Mouse (Mus musculus) midbrain, embryonic 15.5 days (tissue): Measurements from ENCODE around the gene Msantd3. TPM values are rescaled to one million over a fixed set of nuclear protein-coding genes. Genes with fewer than 3 reads are reported as not detected.

Experiments
- ATAC-seq: fragments of 200-750 bp; cut with Nextera tagmentation; replicated peaks from 2 replicates; pipeline ENCODE4 v1.8.0; 2017; ENCODE audit warnings: moderate TSS enrichment
- H3K27ac ChIP-seq: fragments of 300-500 bp; sonication (generic); 2 replicates; pipeline ENCODE4 v1.5.1; 2015; ENCODE audit warnings: mild to moderate bottlenecking, inconsistent platforms
- H3K27me3 ChIP-seq: fragments of 300-500 bp; sonication (generic); replicated peaks from 2 replicates; pipeline ENCODE4 v1.6.1; 2015; ENCODE audit warnings: inconsistent platforms
- H3K36me3 ChIP-seq: fragments of 300-500 bp; sonication (generic); replicated peaks from 2 replicates; pipeline ENCODE4 v1.6.1; 2015; ENCODE audit warnings: inconsistent platforms
- H3K4me1 ChIP-seq: fragments of 300-500 bp; sonication (generic); 2 replicates; pipeline ENCODE4 v1.6.1; 2015; ENCODE audit warnings: inconsistent platforms
- H3K4me2 ChIP-seq: fragments of 300-500 bp; sonication (generic); 2 replicates; pipeline ENCODE4 v1.6.1; 2015; ENCODE audit warnings: inconsistent platforms, mild to moderate bottlenecking, moderate library complexity
- H3K4me3 ChIP-seq: fragments of 300-500 bp; sonication (generic); 2 replicates; pipeline ENCODE4 v1.5.1; 2015; ENCODE audit warnings: mild to moderate bottlenecking, inconsistent platforms
- H3K9ac ChIP-seq: fragments of 300-500 bp; sonication (generic); 2 replicates; pipeline ENCODE4 v1.6.1; 2015; ENCODE audit warnings: mild to moderate bottlenecking, inconsistent platforms
- H3K9me3 ChIP-seq: fragments of 300-500 bp; sonication (generic); 2 replicates; pipeline ENCODE4 v1.6.1; 2016; ENCODE audit warnings: inconsistent platforms
- WGBS: fragments of 180-500 bp; shearing (Covaris S2); methylation state at CpG from one replicate; pipeline ENCODE4 v1.1.7; 2015; ENCODE audit warnings: mixed read lengths; 5-methylcytosine and 5-hydroxymethylcytosine counted together
- polyA plus RNA-seq: library from polyadenylated mRNA; unstranded; fragments of >200 nt; fragmentation: Nextera tagmentation; extraction: Ambion mirVana; gene quantifications from 2 replicates; pipeline ENCODE4 v1.2.1, GENCODE M21; 2015

The Msantd3 gene
- polyA plus RNA-seq, 1 experiment from 2014 or later: 33.3 TPM

DNA sequence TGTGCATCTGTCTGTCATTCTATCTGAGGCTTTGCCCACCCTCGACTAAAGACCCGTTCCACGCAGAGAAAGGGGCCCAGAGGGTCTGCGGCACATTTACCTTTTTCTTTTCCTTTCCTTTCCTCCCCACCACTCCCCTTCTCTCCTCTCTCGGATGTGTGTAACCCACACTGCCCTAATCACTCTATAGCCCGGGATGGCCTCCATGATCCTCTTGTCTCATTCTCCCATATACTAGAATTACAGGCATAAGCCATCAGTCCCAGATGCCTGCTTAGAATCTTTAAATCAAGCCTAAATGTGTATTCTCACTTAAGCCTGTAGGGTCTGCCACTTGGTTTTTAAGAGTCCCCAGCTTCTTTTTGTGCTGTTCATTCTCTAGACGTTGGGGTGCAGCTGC lies 36.6 kb downstream of the Msantd3 start:
- Histone ChIP-seq H3K9ac (no peak overlapping the region), H3K4me3 (no peak overlapping the region), H3K4me2 (no peak overlapping the region), H3K36me3 (no peaks in the 10 kb centered on the region), H3K27me3 (no peaks in the 10 kb centered on the region), H3K27ac (no peak overlapping the region), H3K9me3 (no peaks in the 10 kb centered on the region), H3K4me1 (peaks cover 7% of the 10 kb centered on the region; the same call in 1 of the 2 replicates)
- ATAC-seq: no peak
- 83% methylated on average over 7 of the region's 7 CpGs for WGBS

DNA sequence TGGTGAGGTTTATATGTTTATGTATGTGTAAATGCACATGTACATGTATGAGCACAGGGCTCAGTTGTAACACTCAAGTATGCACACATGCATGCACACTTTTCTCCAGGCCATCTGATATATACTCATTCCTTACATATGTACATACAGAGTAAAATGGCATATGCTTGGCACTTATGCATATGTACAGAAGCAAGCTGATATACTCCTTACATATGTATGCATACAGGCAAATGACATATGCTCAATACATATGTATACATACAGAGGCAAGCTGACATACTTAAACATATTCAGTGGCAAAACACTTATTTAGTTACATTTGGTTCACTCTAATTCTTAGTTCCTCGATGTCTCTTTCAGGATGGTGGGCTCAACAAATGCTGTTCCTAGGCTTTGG lies 38.1 kb downstream of the Msantd3 start:
- no peaks in the 10 kb centered on the region for H3K27me3 ChIP-seq
- no peak for ATAC-seq
- no peak overlapping the region for H3K27ac ChIP-seq
- H3K4me1 ChIP-seq: peaks cover 11% of the 10 kb centered on the region
- H3K9me3 ChIP-seq: no peaks in the 10 kb centered on the region
- H3K4me3 ChIP-seq: no peak overlapping the region
- H3K36me3 ChIP-seq: no peaks in the 10 kb centered on the region
- WGBS: 90% methylated on average over 1 of the region's 1 CpGs
- H3K9ac ChIP-seq: no peak overlapping the region
- H3K4me2 ChIP-seq: no peak overlapping the region

DNA sequence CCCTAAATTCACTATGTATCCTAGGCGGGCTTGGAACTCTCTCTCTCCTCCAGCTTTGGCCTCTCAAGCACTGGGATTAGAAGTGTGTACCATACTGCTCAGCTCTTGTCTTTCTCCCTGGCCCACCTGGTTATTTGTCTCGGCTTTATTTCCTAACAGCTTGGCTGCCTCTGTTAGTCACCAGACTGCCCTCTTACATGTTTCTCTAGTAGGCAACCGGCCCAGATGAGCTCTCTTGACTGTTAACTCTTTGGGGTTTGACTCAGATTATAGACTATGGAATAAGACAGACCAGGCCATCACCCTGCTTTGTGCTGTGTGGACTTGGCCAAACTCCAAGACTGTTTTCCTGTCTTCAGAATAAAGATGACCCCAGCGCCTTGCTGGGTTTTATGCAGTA lies 38.7 kb downstream of the Msantd3 start:
- Histone ChIP-seq H3K27ac (no peak overlapping the region), H3K4me1 (peaks cover 16% of the 10 kb centered on the region), H3K9me3 (no peaks in the 10 kb centered on the region), H3K4me3 (no peak overlapping the region), H3K27me3 (no peaks in the 10 kb centered on the region), H3K36me3 (no peaks in the 10 kb centered on the region), H3K9ac (no peak overlapping the region), H3K4me2 (no peak overlapping the region)
- WGBS: 55% methylated on average over 4 of the region's 4 CpGs
- no peak for ATAC-seq

DNA sequence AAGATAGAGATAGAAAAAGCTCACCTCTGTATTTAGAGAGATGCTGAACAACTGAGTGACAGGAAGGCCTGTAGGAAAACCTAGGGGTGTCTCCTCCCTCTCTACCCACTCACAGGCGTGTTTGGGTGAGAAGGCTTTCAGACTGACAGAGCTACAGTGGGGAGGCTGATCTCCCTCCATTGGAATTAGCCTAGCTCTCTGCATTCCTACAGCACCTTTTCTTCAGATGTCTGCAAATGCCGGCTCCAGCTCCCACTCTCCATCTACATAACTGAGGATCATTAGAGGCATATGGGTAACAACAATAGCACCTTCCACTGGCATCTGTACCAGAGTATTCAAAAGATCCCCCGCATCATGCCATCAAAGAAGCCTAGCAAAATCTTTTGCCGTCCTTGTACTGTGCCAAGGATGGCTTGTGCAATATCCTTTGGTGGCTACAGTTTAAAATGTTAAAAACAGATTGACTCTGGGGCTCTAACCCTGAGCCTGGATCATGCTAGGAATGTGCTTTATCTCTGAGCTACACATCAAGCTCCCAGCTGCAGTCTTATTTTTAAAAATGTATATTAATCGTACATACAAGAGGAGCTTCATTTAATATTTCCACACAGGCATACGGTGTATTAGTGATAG lies 39.9 kb downstream of the Msantd3 start:
- Histone ChIP-seq H3K4me3 (no peak overlapping the region), H3K9ac (no peak overlapping the region), H3K4me2 (no peak overlapping the region), H3K9me3 (no peaks in the 10 kb centered on the region), H3K27ac (no peak overlapping the region), H3K27me3 (no peaks in the 10 kb centered on the region), H3K4me1 (peaks cover 24% of the 10 kb centered on the region), H3K36me3 (no peaks in the 10 kb centered on the region)
- 56% methylated on average over 6 of the region's 6 CpGs for WGBS
- ATAC-seq: no peak

DNA sequence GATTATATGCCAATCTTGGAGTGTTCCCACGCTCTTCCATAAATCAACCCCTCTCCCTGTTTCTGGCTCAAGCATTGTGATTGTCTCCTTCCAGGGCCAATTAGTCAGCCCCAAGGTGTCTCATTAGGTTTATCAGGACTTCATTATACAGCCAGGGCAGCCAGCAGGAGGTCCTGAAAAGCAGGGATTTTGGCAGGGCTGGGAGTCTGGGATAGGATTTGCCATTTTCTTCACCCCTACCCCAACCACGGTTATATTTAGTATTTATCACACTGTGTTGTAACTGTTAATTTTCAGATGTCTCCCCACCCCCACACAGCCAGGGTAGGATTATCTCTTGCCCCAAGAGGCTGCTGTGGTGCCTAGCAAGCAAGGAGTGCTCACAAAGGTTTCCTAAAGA lies 41.5 kb downstream of the Msantd3 start:
- Histone ChIP-seq H3K27ac (peak overlapping the region; percentile 45), H3K4me3 (no peak overlapping the region), H3K4me2 (no peak overlapping the region), H3K4me1 (peaks cover 24% of the 10 kb centered on the region), H3K27me3 (no peaks in the 10 kb centered on the region), H3K36me3 (no peaks in the 10 kb centered on the region), H3K9me3 (no peaks in the 10 kb centered on the region), H3K9ac (no peak overlapping the region)
- WGBS: 9% methylated on average over 2 of the region's 2 CpGs
- no peak for ATAC-seq

DNA sequence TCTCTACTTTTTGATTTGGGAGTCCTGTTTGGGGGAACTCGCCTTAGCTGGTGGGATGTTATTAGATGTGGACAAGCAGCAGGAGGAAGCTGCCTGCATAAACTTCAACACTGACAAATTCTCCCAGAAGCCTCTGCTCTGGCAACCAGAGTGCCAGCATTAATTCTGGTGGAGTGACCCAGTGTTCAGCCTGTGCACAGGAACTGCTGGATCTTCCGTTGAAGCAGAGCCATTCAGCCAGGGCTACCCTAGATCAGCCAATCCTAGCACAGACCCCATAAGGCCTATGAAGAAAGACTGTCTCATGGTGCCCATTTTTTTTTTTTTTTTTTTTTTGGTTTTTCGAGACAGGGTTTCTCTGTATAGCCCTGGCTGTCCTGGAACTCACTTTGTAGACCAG lies 42.3 kb downstream of the Msantd3 start:
- peaks cover 29% of the 10 kb centered on the region for H3K4me1 ChIP-seq
- no peak overlapping the region for H3K4me3 ChIP-seq
- no peaks in the 10 kb centered on the region for H3K27me3 ChIP-seq
- no peak overlapping the region for H3K27ac ChIP-seq
- H3K36me3 ChIP-seq: no peaks in the 10 kb centered on the region
- ATAC-seq: no peak
- no peaks in the 10 kb centered on the region for H3K9me3 ChIP-seq
- WGBS: 38% methylated on average over 2 of the region's 3 CpGs
- H3K4me2 ChIP-seq: no peak overlapping the region
- no peak overlapping the region for H3K9ac ChIP-seq

DNA sequence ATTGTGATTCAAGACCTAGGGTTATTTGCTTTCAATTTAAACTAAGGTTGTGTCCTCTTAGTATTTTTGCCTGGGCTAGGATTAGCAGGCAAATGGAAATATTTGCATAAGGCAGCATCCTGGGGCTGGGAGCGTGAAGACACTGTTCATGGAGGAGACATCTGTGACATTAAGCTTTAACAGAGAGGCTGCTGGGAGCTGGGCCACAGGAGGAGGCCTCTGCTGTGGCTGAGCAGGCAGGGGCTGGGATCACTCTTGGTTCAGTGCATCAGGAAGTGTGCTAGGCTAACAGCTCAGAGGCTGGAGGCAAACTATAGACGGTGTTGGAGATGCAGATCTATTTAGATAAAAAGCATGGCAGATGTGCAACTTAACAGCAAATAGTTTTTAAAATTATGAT lies 43.2 kb downstream of the Msantd3 start:
- peaks cover 34% of the 10 kb centered on the region for H3K4me1 ChIP-seq
- no peak for ATAC-seq
- no peaks in the 10 kb centered on the region for H3K27me3 ChIP-seq
- no peak overlapping the region for H3K9ac ChIP-seq
- H3K4me2 ChIP-seq: no peak overlapping the region
- H3K27ac ChIP-seq: no peak overlapping the region
- whole genome bisulfite sequencing: 34% methylated on average over 2 of the region's 2 CpGs
- H3K4me3 ChIP-seq: no peak overlapping the region
- no peaks in the 10 kb centered on the region for H3K36me3 ChIP-seq
- H3K9me3 ChIP-seq: no peaks in the 10 kb centered on the region

DNA sequence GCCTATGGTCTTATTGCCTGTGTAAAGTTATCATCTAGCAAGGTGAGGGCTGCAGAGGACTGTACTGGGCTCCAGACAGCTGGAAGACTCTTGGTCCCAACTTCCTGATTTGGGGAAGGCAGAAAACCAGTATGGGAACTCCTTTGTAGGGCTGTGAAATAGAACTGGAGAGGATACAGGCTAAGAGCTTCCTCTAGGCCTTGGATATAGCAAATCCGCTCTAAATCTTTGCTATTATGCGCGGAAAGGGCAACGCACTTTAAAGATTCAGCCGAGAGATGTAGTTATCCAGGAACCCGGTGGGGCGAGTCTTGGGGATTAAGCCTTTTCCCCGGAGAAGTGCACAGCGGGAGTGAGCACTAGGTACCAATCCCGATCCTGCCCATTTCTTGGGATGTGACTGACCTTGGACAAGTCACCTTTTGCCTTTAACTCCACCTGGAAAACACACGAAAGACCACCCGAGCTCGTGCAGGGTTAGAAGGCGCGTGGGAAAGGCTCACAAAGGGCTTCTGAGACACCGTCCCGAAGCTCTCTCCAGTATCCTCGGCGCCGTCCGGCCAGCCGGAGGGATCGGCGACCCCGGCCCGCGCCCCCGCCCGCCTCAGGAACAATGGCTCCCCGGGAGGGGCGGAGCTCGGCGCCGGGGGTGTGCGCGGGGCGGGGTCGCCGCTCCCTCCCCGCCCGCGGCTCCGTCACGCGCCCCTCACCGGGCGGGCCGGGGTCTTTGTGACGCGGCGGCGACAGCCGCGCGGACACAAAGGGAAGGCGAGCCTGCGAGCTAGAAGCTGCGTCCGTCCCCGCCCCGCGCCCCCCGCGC lies 44.9 kb downstream of the Msantd3 start, which contains the start of gene Tmeff1:
Gene Tmeff1, plus strand, starts transcription at position 754 of the 820 bp plus-strand sequence.
- Histone ChIP-seq H3K27me3 (no peaks in the 10 kb centered on the region), H3K9ac (peak within 1 kb of the TSS; percentile 89), H3K9me3 (no peaks in the 10 kb centered on the region), H3K36me3 (no peaks in the 10 kb centered on the region), H3K4me3 (peak within 1 kb of the TSS; percentile 83), H3K4me2 (peak within 1 kb of the TSS; percentile 88), H3K27ac (peak within 1 kb of the TSS; percentile 94), H3K4me1 (peaks cover 48% of the 10 kb centered on the region)
- WGBS: under 1% methylated on average over 53 of the region's 64 CpGs
- ATAC-seq: peak; percentile 86

DNA sequence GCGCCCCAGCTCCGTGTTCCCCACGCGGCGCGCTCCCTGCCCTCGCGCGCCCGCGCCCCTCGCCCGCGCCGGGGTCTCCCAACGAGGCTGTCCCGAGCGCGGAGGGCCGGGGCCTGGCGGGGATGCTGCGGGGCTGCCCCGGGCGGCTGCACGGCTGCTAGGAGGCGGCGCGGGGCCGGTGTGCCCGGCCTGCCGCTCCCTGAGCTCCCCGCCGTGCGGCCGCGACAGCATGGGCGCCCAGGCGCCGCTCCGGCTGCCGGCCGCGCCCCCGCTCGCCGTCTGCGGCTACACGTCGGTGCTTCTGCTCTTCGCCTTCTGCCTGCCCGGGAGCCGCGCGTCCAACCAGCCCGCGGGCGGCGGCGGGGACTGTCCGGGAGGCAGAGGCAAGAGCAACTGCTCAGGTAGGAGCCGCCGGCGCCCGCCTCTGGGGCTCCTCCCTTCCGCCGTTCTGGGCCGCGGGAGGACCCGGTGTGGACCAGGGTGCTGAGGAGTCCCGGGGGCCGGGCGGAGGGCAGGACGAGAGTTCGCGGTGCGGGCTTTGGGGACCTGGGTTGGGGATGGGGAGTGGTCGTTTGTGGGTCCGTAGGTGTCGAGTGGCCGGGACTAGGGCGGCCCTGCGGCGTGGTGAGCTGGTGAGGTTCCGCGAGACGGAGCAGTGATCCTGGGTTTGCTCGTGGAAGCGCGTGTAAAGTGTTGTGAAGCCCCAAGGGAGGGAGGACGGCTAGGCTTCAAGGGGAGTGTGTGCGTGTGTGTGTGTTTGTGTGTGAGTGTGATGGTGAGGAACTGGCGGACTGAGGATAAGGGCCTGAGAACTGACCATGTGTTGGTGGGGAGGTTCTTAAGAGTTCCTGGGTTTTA lies 45.7 kb downstream of the Msantd3 start:
- Histone ChIP-seq H3K36me3 (no peaks in the 10 kb centered on the region), H3K4me2 (peak overlapping the region; percentile 88), H3K27me3 (no peaks in the 10 kb centered on the region), H3K27ac (peak overlapping the region; percentile 94), H3K9ac (peak overlapping the region; percentile 89), H3K4me3 (peak overlapping the region; percentile 83), H3K9me3 (no peaks in the 10 kb centered on the region), H3K4me1 (peaks cover 50% of the 10 kb centered on the region)
- ATAC-seq: peak; percentile 75
- under 1% methylated on average over 79 of the region's 92 CpGs for whole genome bisulfite sequencing

DNA sequence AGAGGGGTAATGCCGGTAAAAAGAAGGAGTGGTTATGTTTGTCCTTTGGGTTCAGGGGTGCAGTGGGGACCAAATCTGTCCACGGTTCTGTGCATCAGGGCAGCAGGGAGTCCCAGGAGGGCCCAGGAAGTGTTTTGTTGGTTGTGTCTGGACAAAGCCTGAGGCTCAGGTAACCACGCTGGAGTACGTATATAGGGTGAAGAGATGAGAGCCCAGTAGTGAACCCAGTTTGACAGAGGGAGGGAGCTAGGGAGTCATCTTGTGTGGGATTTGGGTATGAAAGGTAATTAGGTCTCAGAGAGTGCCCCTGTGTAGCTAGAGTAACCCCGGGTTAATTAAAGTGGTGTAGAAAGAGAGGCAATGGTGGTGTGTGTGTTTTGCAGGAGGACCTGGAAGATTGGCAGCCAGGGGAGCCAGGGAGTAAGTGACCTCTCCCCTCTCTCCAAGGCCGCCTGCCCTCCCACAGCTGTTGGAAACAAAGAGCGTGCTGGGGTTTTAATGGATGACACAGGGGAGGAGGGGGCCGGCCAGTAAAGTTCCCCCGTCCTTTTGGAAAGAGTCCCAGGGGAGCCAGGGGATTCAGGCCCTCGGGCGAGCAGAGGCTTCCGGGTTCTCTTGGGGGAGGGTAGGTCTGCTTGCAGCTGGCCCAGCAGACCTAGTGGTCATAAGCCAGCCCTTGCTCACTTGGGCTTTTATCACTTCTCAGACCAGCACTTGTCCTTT lies 46.5 kb downstream of the Msantd3 start:
- ATAC-seq: peak; percentile 51
- Histone ChIP-seq H3K4me1 (peaks cover 45% of the 10 kb centered on the region), H3K9ac (peak overlapping the region; percentile 89), H3K4me2 (peak overlapping the region; percentile 88), H3K9me3 (no peaks in the 10 kb centered on the region), H3K27ac (peak overlapping the region; percentile 94), H3K36me3 (no peaks in the 10 kb centered on the region), H3K27me3 (no peaks in the 10 kb centered on the region), H3K4me3 (peak overlapping the region; percentile 83)
- WGBS: under 1% methylated on average over 12 of the region's 12 CpGs

DNA sequence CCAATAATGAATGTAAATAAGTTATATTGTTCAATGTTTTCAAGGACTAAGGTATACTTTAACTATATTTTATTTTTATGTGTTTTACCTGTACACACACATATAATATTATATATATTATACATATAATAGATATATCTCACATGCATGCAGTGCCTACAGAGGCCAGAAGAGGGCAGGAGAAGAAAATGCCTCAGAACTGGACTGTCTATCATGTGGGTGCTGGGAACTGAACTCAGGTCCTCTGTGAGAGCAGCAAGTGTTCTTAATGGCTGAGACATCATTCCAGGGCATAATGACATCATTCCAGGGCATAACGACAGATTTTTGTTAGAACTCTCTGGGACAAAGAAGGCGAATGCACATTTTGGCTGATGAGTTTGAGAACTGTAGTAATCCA lies 47.8 kb downstream of the Msantd3 start:
- H3K9me3 ChIP-seq: no peaks in the 10 kb centered on the region
- H3K4me3 ChIP-seq: no peak overlapping the region
- no peak for ATAC-seq
- H3K27ac ChIP-seq: no peak overlapping the region
- WGBS: 97% methylated on average over 2 of the region's 2 CpGs
- no peak overlapping the region for H3K9ac ChIP-seq
- no peaks in the 10 kb centered on the region for H3K27me3 ChIP-seq
- no peaks in the 10 kb centered on the region for H3K36me3 ChIP-seq
- no peak overlapping the region for H3K4me2 ChIP-seq
- peaks cover 50% of the 10 kb centered on the region for H3K4me1 ChIP-seq

DNA sequence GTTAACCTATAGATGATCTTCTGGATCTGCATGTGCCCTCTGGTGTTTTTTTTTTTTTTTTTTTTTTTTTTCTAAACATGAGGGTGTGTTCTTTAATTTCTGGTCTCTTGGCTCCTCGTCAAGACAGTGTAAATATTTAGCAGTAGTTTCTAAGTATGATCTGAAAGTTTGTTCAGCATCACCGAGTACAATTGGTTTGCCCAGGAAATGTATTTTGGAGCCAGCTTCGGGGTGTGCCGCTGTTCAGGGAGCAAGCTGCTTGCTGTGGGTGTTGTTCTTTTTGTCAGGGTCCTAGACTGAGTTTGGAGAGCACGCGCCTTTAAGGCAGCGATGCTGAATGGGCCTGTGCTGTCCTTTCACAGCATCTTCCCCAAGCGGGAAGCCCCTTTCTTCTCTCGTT lies 48.8 kb downstream of the Msantd3 start:
- Histone ChIP-seq H3K27me3 (no peaks in the 10 kb centered on the region), H3K36me3 (no peaks in the 10 kb centered on the region), H3K4me2 (no peak overlapping the region), H3K4me3 (no peak overlapping the region), H3K27ac (no peak overlapping the region), H3K9ac (no peak overlapping the region), H3K9me3 (no peaks in the 10 kb centered on the region), H3K4me1 (peaks cover 43% of the 10 kb centered on the region)
- 69% methylated on average over 9 of the region's 9 CpGs for WGBS
- no peak for ATAC-seq
